Comparison of ENCODE assay signal across 8 mouse cellular contexts in the genomic region with DNA sequence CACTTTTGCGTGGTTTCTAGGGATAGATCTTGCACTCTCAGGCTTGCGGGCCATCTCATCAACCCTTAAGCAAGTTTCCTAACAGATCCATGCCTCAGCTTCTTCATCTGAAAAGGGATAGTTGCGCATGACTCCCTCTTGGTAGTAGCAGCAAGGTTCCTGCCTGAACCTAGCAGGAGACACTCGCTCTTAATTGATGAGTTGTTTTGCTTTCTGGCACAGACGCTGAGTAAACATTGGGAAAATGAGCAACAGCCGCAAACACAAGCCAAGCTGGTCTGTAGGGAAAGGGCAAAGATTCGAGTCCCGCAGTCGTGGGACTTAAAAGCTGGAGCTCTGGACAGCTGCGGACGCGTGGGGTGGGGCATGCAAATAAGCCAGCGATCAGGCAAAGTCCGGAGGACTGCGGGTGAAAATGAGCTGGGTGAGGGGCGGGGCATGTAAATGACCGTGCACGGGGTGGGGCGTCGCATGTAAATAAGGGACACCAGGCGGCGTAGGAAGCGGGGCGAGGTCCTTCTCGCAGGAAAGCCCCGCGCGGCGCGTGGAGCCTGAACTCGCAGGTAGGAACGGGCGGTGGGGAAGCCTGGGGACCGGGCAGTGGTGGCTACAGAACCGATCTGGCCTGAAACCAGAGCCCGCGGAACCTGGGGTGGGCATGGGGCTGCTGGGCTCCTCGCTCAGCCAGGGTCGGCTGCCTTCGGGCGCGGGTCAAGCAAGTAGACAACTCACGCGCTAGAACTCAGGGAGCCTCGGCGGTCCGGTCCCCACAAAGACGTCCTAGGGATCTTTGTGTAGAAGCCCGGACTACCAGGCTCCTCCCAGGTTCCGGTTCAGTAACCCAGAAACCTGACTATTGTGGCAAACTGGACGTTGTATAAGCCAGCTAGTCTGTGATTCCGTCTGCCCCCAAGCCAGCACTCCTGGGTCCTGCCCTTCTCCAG. TPM values are rescaled to one million over a fixed set of nuclear protein-coding genes. Genes with fewer than 3 reads are reported as not detected.
DNase-seq lines count a peak whose midpoint lies in the region; ATAC-seq lines count a peak whose summit lies in the region.

Il4ra (plus strand) TSS at position 355 of the 944 bp plus-strand sequence.

- H3K4me3 ChIP-seq in embryonic facial prominence, embryonic 13.5 days: peak within 1 kb of the TSS; percentile 63
- H3K4me3 ChIP-seq in limb, embryonic 13.5 days: peak within 1 kb of the TSS; percentile 63
- peak within 1 kb of the TSS; percentile 53 for H3K4me3 ChIP-seq in midbrain, embryonic 15.5 days

- H3K9me3 ChIP-seq in embryonic facial prominence, embryonic 13.5 days: no peaks in the 10 kb centered on the region
- no peaks in the 10 kb centered on the region for H3K9me3 ChIP-seq in limb, embryonic 13.5 days
- H3K9me3 ChIP-seq in midbrain, embryonic 15.5 days: no peaks in the 10 kb centered on the region

- H3K9ac ChIP-seq in embryonic facial prominence, embryonic 13.5 days: peak within 1 kb of the TSS; percentile 78
- peak within 1 kb of the TSS; percentile 72 for H3K9ac ChIP-seq in limb, embryonic 13.5 days
- peak within 1 kb of the TSS; percentile 48 for H3K9ac ChIP-seq in midbrain, embryonic 15.5 days

- peak; percentile 81 for ATAC-seq in embryonic facial prominence, embryonic 13.5 days (ENCODE audit: insufficient number of reproducible peaks, insufficient read depth, low FRiP score, low TSS enrichment, low read depth)
- peak; percentile 95 for ATAC-seq in limb, embryonic 13.5 days (ENCODE audit: low FRiP score, low read depth)
- peak; percentile 90 for ATAC-seq in midbrain, embryonic 15.5 days (replicated peaks)

- peak within 1 kb of the TSS; percentile 51; the same call in 1 of the 2 replicates for H3K27ac ChIP-seq in embryonic facial prominence, embryonic 13.5 days
- H3K27ac ChIP-seq in limb, embryonic 13.5 days: no peak within 1 kb of the TSS
- H3K27ac ChIP-seq in midbrain, embryonic 15.5 days: no peak within 1 kb of the TSS

- 2% methylated on average over 52 of the region's 52 CpGs for WGBS in embryonic facial prominence, embryonic 13.5 days
- 2% methylated on average over 51 of the region's 52 CpGs for WGBS in limb, embryonic 13.5 days
- WGBS in midbrain, embryonic 15.5 days: 1% methylated on average over 52 of the region's 52 CpGs

- peaks cover 21% of the 10 kb centered on the region; the same call in 1 of the 2 replicates for H3K27me3 ChIP-seq in embryonic facial prominence, embryonic 13.5 days
- H3K27me3 ChIP-seq in limb, embryonic 13.5 days: peaks cover 23% of the 10 kb centered on the region
- 0 out of 2 replicates have a peak, but pooled peaks cover 11% of the 10 kb centered on the region for H3K27me3 ChIP-seq in midbrain, embryonic 15.5 days (replicated peaks)

- peak; percentile 93 for DNase-seq in 416B (ENCODE audit: low read depth)
- DNase-seq in adrenal gland, postnatal 36 days: peak; percentile 95 to 97
- peak; percentile 99 for DNase-seq in heart, adult 11 months
- DNase-seq in kidney, adult 11 months: peak; percentile 94
- peak; percentile 92 to 95 for DNase-seq in spleen, adult 18-20 months

- H3K4me2 ChIP-seq in embryonic facial prominence, embryonic 13.5 days: peak within 1 kb of the TSS; percentile 96
- peak within 1 kb of the TSS; percentile 93 for H3K4me2 ChIP-seq in limb, embryonic 13.5 days (replicated peaks)
- peak within 1 kb of the TSS; percentile 98 for H3K4me2 ChIP-seq in midbrain, embryonic 15.5 days

- H3K4me1 ChIP-seq in embryonic facial prominence, embryonic 13.5 days: peaks cover 26% of the 10 kb centered on the region
- H3K4me1 ChIP-seq in limb, embryonic 13.5 days: peaks cover 16% of the 10 kb centered on the region
- peaks cover 17% of the 10 kb centered on the region; the same call in 1 of the 2 replicates for H3K4me1 ChIP-seq in midbrain, embryonic 15.5 days

- no peaks in the 10 kb centered on the region for H3K36me3 ChIP-seq in embryonic facial prominence, embryonic 13.5 days
- H3K36me3 ChIP-seq in limb, embryonic 13.5 days: no peaks in the 10 kb centered on the region
- no peaks in the 10 kb centered on the region for H3K36me3 ChIP-seq in midbrain, embryonic 15.5 days (replicated peaks)

RNA-seq across cellular contexts. Expression of gene Il4ra, which starts in this region (rescaled TPM):
- total RNA-seq in adrenal gland, postnatal 36 days (2021): 100 to 1,000 TPM in 1 of 2 experiments, 10 to 100 TPM in 1; 46.6 to 119 TPM
- polyA plus RNA-seq in embryonic facial prominence, embryonic 13.5 days (2015; fragmentation: Nextera tagmentation; extraction: Ambion mirVana): 7.0 and 7.7 TPM in 2 replicates
- polyA plus RNA-seq in limb, embryonic 13.5 days (2015; fragmentation: Nextera tagmentation; extraction: Ambion mirVana): 6.0 and 6.8 TPM in 2 replicates
- polyA plus RNA-seq in midbrain, embryonic 15.5 days (2015; fragmentation: Nextera tagmentation; extraction: Ambion mirVana): 5.4 and 5.9 TPM in 2 replicates
